Mouse (Mus musculus) layer of hippocampus, adult 8-10 months (tissue): ENCODE results near the gene Gcdh. TPM values are rescaled to one million over a fixed set of nuclear protein-coding genes. Genes with fewer than 3 reads are reported as not detected.

ENCODE experiments used
- DNase-seq, 2 experiments: peaks; one replicate each; pipeline ENCODE4 v3.0.0; 2022; ENCODE audit warnings: low spot score in 2 of 2
- total RNA-seq, 4 experiments: library from RNA; stranded (reverse); gene quantifications; 2 replicates each; pipeline ENCODE4 v1.2.4; 2022

Gene Gcdh
- 10 to 100 TPM; 38.7 to 46.2 (median 40.4) TPM for total RNA-seq

DNA sequence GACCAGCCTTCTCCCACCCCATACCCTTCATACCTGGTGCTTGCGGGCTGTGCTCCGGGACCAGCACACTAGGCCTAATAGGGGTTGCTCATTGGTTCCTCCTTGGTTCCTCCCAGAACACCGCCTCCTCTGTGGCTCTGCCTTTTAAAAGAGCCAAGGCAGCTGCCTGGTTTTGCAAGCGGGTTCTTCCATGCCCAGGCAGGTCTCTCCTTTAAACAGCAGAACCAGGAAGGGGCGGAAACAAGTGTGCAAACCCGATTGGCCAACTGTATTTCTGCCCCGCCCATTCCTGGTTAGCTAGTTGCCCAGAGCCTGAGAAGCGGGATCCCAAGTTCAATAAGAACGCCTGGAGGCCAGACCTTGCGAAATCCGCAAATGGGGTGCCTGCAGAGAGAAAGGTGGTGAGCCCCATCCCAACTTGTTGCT, at the start of gene Gcdh:
TSS of gene Gcdh (minus strand) at position 213 of the 426 bp plus-strand sequence.
- peak; percentile 92 to 93 for DNase-seq

DNA sequence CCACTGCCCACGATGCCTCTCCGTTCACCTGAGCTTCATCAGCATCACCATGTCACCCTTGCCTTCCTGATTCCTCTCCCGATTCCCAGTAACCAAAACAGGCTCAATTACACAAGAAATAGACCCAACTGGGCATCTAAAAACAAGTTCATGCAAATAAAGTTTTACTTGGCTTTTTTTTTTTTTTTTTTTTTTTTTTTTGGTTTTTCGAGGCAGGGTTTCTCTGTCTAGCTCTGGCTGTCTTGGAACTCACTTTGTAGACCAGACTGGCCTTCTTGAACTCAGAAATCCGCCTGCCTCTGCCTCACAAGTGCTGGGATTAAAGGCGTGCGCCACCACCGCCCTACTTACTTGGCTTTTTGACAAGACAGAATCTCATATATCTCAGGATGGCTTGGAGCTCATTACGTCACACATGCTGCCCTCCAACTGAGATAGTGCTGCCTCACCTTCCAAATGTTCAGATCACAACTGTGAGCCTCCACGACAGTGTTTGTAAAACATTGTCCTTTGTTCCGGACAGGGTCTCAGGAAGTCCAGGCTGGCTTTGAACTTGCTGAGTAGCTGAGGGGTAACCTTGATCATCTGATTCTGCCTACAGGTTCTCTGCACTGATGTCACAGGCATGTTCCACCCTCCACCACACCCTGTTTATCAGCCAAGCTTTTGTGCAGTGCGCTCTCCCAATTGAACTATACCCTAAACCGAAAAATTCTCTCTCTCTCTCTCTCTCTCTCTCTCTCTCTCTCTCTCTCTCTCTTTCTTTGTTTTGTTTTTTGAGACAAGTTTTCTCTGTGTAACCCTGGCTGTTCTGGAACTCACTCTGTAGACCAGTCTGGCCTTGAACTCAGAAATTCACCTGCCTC, 44.1 kb upstream of the Gcdh start:
- DNase-seq: no peak

DNA sequence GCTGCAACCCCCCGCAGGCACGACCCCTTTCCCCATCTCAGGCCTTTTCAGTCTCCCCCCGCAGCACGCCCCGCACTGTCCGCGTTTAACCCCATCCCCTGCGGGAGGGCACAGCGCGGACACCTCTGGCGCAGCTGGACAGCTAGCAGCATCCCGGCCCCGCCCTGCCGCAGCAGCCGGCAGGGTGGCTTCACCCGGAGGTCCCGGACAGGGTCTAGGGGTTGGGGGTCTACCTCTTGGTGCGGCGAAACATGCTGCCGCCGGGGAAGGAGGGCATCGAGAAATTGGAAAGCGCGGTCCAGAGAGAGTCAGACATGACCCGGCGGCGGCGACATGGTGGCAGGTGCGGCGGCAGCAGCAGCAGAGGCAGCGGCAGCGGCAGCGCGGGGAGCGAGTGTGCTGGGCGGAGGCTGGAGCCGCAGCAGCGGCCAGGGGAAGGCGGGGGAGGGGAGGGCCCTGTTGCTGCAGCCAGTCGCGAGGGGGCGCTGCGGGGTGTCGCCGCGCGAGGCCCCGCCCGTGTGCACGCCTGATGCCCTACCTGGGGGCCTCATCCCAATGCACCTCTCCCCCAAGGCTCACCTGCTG, 43.3 kb upstream of the Gcdh start, which contains the start of gene Mast1:
TSS of gene Mast1 (minus strand) at position 398 of the 585 bp plus-strand sequence.
- DNase-seq: peak in 1 of 2 experiments; percentile 58

DNA sequence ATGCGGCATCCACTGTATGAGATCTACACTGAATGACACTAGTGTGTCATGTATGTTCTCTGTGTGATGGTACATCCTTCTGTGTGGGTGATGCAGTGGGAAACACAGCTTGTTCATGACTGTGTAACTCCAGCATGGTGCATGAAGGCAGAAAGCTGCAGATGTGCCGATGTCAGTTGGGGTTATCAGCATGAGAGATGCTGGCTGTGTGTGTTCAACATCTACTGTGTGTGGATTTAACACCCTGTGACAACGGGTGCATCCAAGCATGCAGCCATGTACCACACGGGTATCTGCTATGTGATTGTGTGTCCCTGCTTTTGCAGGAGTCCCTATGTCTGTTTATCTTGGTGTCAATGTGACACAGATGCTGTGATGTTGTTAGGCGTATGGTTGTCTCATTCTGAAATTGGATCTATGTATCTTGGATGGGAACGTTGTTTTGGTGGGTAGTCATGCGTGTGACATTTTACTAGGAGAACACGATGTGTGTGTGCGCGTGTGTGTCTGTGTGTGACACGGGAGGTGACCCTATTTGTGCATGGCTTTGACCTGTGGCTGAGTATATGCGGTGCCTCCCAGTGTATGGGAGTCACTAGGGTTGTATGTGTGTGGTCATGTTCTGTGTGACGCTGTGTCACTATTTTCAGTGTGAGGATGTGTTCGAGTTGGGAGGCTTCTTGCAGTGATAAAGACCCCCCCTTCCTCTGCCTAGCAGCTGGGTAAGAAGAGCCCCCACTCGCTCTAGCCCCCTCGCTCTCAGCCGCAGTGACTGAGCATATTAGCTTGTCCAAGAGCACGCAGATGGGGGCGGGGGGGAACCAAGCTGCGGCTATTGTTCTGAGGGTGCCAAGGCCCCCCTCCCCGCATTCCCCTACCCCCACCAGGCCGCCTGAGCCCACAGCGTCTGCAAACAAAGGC, 42.6 kb upstream of the Gcdh start:
- DNase-seq: no peak

DNA sequence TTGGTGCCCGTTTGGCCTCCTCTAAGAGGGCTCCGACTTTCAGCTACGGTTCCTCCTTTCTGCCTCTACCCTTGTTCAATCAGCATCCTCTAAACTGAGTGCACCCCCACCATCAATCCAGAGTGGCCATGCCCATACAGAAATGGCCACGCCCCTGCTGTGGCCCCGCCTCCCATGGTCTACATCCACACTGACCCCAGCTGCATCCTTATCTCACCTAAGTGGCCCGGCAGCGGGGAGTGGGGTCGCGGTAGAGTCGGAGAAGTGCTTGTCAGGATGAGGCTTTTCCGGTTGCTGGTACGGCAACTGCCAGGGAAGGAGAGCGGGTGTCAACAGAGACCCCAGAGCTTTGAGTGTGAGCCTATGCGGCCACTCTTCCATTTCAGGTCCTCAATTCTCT, 41.8 kb upstream of the Gcdh start:
- DNase-seq: no peak

DNA sequence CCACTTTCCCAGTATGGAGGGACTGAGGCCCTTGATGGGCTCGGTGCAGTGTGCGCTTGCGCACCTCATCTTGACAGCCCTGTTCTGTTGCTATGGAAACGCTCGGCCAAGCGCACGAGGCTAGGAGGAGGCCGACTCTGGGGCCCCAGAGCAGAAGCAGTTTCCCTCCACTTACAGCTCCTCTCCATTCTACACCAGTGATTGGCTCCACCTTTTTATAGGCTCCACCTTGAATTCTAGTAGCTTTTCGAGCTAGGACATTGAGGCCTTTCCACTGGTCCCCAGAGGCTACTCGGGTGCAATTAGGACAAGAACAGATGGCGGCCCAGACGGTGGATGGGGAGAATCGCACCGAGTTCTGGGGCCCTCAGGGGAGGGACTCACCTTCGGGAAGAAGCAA, 41.1 kb upstream of the Gcdh start:
- DNase-seq: no peak

DNA sequence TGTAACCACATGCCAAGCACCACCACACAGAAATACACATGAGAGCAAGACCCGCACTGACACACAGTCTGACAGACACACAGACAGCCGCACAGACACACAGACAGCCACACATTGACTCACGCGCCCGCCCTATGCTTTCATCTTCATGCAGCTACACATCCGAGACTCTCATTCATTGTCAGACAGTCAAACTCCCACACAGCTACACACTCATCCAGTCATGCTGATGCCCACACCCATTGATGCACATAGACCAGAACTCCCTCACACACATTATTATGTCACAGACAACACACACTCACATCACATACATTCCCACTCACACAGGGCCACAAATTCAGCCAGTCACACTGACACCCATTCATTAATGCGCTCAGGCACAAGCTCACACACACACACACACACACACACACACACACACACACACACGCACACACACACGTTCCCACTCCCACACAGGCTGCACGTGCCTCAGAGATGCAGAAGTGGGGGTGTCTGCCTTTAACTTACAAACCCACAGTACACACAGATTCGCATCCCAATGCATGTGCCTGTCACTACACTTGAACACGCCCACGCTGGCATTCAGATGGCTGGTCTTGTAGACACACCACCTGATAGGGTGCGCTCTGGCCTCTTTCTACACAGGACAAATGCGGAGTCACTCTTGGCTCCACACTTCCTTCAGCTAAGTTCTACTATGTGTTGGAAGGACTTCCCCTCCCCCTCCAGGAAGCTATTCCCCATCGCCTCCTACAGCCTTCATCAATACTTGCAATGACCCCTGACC, 40.2 kb upstream of the Gcdh start:
- no peak for DNase-seq

DNA sequence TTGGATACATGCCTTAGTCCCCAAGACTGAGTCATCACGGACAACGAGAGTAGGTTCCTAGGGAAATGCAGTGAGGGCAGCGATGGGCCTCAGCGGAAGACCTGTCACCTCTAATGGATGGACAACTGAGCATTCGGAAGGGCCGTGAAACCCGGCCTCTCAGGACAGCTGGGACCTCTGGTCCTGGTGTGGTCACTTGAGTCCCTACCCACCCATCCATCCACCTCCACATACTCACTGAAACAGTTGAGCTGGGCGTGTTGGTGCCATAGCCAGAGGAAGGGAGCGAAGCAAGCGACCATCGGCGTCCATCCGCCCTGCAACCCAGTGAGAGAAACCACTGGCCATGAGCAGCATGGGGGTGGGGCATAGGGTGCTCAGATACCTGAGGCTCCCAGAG, 36.9 kb upstream of the Gcdh start:
- DNase-seq: no peak

DNA sequence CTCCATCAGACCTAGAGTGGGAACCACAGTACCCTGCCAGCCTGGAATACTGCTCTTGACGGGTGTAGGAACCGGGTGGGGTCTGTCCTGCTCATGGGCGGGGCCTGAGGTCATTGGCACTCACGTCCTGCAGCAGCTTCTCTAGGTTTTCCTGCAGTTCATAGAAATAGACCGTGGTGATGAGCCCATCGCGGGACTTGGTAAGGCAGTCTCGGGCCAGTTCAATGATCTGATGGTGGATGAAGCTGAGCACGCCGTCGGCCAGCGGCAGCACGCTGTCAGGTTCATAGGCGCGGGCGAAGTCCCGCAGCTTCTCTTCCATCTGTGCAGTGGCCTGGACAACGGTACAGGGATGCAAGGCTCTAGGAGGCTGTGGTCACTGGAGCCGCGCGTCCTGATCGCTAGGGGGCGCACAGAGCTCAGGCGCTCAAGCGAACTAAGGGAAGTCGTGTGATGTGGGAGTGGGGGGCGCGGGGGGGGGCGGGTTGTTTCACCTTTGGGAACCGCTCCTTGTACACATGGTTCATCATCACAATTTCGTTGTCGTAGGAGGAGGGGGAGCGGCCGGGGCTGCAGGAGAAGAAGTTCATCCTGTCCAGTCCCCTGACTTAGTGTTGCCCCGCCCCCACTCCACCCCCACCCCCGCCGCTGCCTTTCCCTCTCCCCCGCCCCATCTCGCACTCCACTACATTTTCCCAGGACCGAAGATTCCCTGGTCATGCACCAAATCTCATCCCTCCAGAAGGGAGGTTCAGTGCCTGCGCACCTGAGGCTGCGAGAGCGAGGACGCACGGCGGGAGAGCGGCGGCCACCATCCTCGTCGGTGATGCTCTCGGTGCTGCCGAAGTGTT, 35.0 kb upstream of the Gcdh start:
- DNase-seq: peak in 1 of 2 experiments; percentile 65

DNA sequence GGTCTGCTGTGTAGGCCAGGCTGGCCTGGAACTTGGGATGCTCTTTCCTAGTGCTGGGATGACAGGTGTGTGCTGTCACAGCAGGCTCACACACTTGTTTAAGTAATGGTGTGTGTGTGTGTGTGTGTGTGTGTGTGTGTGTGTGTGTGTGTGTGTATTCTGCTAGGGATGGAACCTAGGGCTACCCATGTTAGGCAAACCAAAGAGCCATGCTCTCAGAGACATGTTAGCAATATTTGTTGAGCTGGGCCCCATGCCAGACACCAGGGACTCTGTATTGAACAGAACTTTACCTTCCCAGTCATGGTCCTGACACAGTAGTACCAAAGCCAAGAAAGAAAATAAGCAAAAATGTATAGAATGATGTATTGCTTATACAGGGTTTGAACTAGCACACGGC, 33.8 kb upstream of the Gcdh start:
- DNase-seq: no peak

DNA sequence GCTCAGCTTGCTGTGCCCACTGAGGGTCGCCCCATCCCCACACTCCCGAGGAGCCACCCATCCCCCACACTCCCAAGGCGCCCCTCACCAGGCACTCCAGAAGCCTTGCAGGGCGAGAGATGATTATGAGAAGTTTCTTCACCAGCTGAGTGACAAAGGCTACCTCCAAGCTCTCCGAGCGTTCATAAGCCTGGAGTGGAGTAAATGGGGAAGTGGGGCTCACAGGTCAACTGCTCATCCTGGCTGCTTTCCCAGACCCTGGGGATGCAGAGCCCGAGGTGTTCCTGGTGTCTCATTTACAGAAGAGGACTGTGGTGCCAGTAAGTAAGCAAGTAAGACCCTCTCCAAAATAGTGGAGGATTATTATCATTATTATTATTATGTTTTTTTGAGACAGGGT, 31.8 kb upstream of the Gcdh start:
- no peak for DNase-seq

DNA sequence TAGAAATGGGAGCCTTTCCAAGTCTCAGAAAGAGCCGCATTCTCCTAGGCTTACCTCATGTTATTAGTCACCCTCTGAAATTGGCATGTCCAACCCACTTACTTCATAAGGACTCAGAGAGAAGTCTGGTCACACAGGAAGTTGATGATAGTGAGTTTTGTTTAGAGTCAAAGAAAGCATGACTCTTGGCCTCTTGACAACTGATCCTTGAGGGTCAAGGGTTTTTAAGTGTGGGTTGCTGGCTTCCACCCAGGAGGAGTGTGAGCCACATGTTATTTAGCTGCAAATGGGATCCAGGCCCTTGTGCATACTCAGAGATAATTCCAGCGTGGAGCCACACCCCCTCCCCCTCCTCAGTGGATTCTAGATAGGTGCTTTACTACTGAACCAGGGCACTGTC, 27.9 kb upstream of the Gcdh start:
- no peak for DNase-seq

DNA sequence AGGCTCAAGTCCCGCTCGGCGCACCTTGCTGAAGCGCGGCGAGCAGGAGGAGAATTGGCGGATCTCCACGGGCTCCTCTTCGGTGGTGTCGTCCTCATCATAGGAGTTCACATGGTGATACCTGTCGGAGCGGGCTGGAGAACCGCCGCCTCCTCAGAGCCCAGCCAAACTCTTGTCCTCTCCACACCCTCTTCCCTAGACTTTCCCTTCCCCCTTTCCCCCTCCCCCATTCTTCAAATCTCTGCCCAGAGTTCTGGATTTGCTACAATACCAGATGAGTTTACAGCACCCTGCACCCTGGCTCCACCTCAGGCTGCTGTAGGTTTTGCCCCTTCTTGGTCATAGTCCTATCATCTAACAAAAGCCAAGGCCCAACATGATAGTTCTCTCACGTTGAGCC, 24.9 kb upstream of the Gcdh start:
- DNase-seq: no peak

DNA sequence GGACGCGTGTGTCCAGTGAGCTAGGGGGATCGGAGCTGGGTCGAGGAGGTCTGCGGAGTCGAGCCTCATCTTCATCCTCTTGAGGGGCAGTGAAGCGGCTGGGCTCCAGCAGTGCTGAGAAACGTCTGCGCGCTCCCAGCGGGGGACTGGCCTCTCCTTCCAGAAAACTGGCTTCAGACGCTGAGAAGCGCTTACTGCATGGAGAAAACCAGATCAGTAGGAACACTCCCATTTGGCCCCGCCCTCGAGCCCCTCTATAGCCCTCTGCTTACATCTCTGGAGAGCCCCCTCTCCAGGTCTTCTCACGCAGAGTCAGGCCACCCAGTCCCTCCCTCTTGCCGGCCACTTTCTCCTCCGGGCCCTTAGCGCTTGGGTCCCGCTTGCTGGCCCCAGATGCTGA, 24.1 kb upstream of the Gcdh start:
- no peak for DNase-seq

DNA sequence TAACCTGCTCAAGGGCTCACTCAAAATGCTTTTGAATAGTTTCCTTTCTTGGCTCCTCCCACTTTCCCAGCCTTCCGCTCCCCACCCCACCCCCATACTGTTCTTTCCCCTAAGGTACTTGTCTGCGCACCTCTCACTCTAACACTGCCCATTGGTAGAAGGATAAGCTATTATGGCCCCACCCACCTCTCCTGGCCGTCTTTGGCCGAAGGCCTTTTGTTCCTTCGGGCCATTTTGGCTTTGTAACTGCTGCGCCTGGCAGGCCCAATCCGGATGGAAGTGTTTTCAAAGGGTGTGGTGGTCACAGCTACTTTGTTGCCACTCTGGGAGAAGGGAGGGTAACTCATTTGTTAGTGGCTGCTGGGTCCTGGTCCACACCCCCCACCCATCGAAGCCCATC, 21.5 kb upstream of the Gcdh start:
- no peak for DNase-seq

DNA sequence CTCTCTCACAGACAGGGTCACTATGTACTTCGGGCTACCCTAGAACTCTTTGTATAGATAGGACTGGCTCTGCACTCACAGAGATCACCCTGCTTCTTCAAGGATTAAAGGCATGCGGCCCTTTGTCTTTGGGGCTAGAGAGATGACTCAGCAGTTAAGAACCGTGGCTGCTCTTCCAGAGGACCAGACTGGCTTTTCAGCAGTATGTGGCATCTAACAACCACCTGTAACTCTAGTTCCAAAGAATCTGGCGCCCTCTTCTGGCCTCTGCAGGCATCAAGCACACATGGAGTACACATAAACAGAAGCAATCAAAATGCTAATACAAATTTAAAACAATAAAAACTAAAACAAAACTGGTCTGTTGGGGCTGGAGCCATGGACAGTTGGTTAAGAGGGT, 20.2 kb upstream of the Gcdh start:
- no peak for DNase-seq

DNA sequence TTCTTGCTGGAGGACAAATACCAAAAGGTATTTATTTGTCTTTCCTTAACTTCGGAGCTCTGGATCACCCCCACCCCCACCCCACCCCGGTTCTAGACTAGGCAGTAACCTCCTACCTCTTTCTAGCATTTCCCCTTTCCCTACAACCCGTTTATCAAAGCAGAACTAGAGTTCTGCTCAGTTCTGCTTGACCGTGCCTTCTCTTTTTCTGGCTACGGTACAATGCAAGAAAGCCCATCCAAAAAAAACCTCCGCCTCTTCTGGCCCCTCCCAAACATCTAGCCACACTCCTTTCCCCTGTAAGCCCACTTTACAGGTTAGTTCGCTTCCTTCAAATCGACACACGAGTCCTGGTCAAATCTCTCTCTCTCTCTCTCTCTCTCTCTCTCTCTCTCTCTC, 19.8 kb upstream of the Gcdh start:
- DNase-seq: no peak

DNA sequence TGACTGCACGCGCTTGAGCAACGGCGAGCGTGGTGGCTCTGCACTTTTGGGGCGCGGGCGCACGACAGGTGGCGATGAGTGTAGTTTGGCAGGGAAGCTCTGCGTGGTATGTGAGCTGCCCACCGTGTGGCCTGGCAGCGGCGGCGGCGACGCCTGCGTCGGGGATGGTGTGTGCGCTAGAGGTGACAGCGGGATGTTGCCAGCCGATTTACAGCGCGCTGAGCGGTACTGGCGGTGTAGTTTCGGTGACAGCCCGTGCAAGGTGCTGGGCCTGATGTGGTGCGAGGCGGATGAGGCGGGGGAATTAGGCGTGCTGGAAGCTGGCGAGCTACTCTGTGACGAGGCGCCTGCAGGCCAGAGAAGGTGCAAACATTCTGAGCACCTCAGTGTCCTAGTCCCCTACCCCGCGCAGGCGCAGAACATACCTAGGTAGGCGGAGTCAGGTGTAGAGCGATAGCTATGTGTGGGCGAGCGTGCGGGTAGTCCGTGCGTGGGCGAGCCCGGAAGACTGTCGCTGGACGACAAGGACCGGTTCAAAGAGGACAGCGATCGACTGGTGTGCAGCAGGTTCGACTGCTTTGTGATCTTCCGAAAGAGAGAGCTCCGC, 19.3 kb upstream of the Gcdh start:
- DNase-seq: peak in 1 of 2 experiments; percentile 46

DNA sequence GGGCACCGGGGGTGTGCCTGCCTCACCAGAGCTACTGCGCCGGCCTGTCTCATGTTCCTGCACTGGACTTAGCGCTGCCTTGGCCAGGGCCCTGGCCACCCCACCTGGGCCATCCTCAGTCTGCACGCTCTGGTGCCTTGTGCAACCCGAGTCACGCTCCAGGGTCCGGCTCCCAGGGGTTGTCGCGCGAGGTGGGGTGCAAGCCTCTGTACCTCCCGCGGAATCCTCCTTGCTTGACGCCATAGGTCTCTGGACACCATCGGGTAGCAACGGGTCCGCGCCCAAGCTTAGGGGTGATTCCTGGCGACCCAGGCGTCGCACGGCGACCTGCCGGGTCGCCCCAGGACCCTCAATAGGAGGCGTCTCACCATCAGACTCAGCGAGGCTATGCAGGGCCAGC, 18.7 kb upstream of the Gcdh start:
- DNase-seq: no peak

DNA sequence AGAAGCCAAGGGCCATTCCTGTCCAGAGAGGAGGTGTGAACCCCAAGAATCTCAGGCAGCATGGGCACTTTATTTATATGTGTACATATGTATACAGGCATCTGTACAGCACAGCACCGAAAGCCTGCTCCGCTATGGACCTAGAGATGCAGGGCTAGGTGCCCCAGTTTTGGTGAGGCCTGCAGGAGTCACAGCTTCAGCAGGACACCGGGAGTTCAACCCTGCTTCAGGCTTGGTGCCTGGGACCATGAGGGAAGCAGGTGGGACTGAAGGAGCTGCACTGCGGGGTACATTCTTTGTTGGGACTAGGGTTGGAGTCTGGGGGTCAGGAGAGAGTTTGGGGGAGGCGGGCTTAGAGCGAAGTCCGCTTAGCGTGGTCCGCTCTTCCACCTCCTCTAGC, 18.1 kb upstream of the Gcdh start:
- no peak for DNase-seq
